Mouse (Mus musculus) testis, postnatal 14 days (tissue): Measurements from ENCODE around the gene Trim8.

Source experiments
- DNase-seq: peaks from one replicate; pipeline ENCODE4 v3.0.0; 2021; ENCODE audit warnings: low spot score

The Trim8 gene

GRCm38 (mm10) chr19:46505646-46506371, 4.3 kb downstream of the Trim8 start:
- no peak for DNase-seq

GRCm38 (mm10) chr19:46506372-46506717, 4.8 kb downstream of the Trim8 start:
- no peak for DNase-seq

- DNase-seq: no peak
These were observed 5.7 kb downstream of the Trim8 start for GRCm38 (mm10) chr19:46507181-46507581.

- no peak for DNase-seq
These were observed 6.3 kb downstream of the Trim8 start for GRCm38 (mm10) chr19:46507806-46508205.

GRCm38 (mm10) chr19:46508738-46509137, 7.2 kb downstream of the Trim8 start:
- DNase-seq: no peak

- no peak for DNase-seq
These were observed 7.7 kb downstream of the Trim8 start for GRCm38 (mm10) chr19:46509202-46509601.

- DNase-seq: no peak
These were observed 8.2 kb downstream of the Trim8 start for GRCm38 (mm10) chr19:46509736-46510135.

- DNase-seq: no peak
These were observed 8.9 kb downstream of the Trim8 start for GRCm38 (mm10) chr19:46510401-46510800.

GRCm38 (mm10) chr19:46510824-46511223, 9.3 kb downstream of the Trim8 start:
- DNase-seq: no peak

GRCm38 (mm10) chr19:46511263-46511662, 9.8 kb downstream of the Trim8 start:
- DNase-seq: no peak

GRCm38 (mm10) chr19:46514387-46514786, 12.9 kb downstream of the Trim8 start:
- DNase-seq: no peak

- DNase-seq: no peak
These were observed 13.9 kb downstream of the Trim8 start for GRCm38 (mm10) chr19:46515287-46515821.

GRCm38 (mm10) chr19:46516667-46517528, 15.4 kb downstream of the Trim8 start:
- no peak for DNase-seq

- DNase-seq: no peak
These were observed 16.2 kb downstream of the Trim8 start for GRCm38 (mm10) chr19:46517529-46518351.

- no peak for DNase-seq
These were observed 16.9 kb downstream of the Trim8 start for GRCm38 (mm10) chr19:46518352-46518787.

GRCm38 (mm10) chr19:46518828-46519621, 17.5 kb downstream of the Trim8 start:
- DNase-seq: no peak

- DNase-seq: no peak
These were observed 20.2 kb downstream of the Trim8 start for GRCm38 (mm10) chr19:46521698-46522097.

GRCm38 (mm10) chr19:46522433-46523044, 21.0 kb downstream of the Trim8 start:
- DNase-seq: no peak

GRCm38 (mm10) chr19:46523131-46523479, 21.6 kb downstream of the Trim8 start:
- no peak for DNase-seq

- DNase-seq: peak; percentile 52
These were observed 22.1 kb downstream of the Trim8 start for GRCm38 (mm10) chr19:46523480-46524151.
